Mouse (Mus musculus) intestine, embryonic 14.5 days (tissue): ENCODE data around the gene Srcin1. TPM values are rescaled to one million over a fixed set of nuclear protein-coding genes. Genes with fewer than 3 reads are reported as not detected.

Source experiments
- ATAC-seq: fragments of 200-750 bp; cut with Nextera tagmentation; replicated peaks from 2 replicates; pipeline ENCODE4 v1.8.0; 2017; ENCODE audit warnings: low read depth, moderate number of reproducible peaks, moderate TSS enrichment, moderate library complexity; ENCODE audit not compliant: low FRiP score, low TSS enrichment
- DNase-seq: peaks from one replicate; pipeline ENCODE4 v3.0.0-alpha.2; 2018; ENCODE audit warnings: low spot score
- H3K27ac ChIP-seq: fragments of 300-500 bp; sonication (generic); 2 replicates; pipeline ENCODE4 v1.5.1; 2014; ENCODE audit warnings: low read depth, mild to moderate bottlenecking, control low read depth
- H3K27me3 ChIP-seq: fragments of 300-500 bp; sonication (generic); replicated peaks from 2 replicates; pipeline ENCODE4 v1.6.1; 2014; ENCODE audit warnings: low read length, control low read depth; ENCODE audit not compliant: control insufficient read depth, insufficient read depth
- H3K36me3 ChIP-seq: fragments of 300-500 bp; sonication (generic); 2 replicates; pipeline ENCODE4 v1.6.1; 2014; ENCODE audit warnings: low read length, control low read depth; ENCODE audit not compliant: control insufficient read depth, insufficient read depth
- H3K4me1 ChIP-seq: fragments of 300-500 bp; sonication (generic); replicated peaks from 2 replicates; pipeline ENCODE4 v1.6.1; 2014; ENCODE audit warnings: low read length, control low read depth, mixed read lengths; ENCODE audit not compliant: control insufficient read depth, insufficient read depth
- H3K4me2 ChIP-seq: fragments of 300-500 bp; sonication (generic); 2 replicates; pipeline ENCODE4 v1.6.1; 2014; ENCODE audit warnings: low read length
- H3K4me3 ChIP-seq: fragments of 300-500 bp; sonication (generic); 2 replicates; pipeline ENCODE4 v1.5.1; 2014; ENCODE audit warnings: low read depth, low read length, control low read depth, mixed read lengths
- H3K9ac ChIP-seq: fragments of 300-500 bp; sonication (generic); 2 replicates; pipeline ENCODE4 v1.6.1; 2014; ENCODE audit warnings: mild to moderate bottlenecking, low read length
- H3K9me3 ChIP-seq: fragments of 300-500 bp; sonication (generic); 2 replicates; pipeline ENCODE4 v1.6.1; 2016; ENCODE audit warnings: low read length, control low read depth; ENCODE audit not compliant: control insufficient read depth
- WGBS: fragments of 180-500 bp; shearing (Covaris S2); extraction: QIAGEN DNeasy Blood & Tissue Kit; methylation state at CpG from one replicate; pipeline ENCODE4 v1.1.7; 2014; 5-methylcytosine and 5-hydroxymethylcytosine counted together
- polyA plus RNA-seq: library from polyadenylated mRNA; unstranded; fragments of >200 nt; fragmentation: Nextera tagmentation; extraction: Ambion mirVana; gene quantifications from 2 replicates; pipeline ENCODE4 v1.2.1, GENCODE M21; 2014

The Srcin1 gene
- polyA plus RNA-seq, 1 experiment from 2014 or later, result 0.16 TPM

GRCm38 (mm10) chr11:97608933-97609332, 32.9 kb upstream of the Srcin1 start:
- DNase-seq, result no peak
- no peak overlapping the region for H3K27ac ChIP-seq
- 55% methylated on average over 4 of the region's 4 CpGs for WGBS
- H3K4me1 ChIP-seq, result no peaks in the 10 kb centered on the region
- no peak overlapping the region for H3K4me3 ChIP-seq
- H3K4me2 ChIP-seq, result no peak overlapping the region
- ATAC-seq, result no peak
- H3K27me3 ChIP-seq, result no peaks in the 10 kb centered on the region
- no peaks in the 10 kb centered on the region for H3K9me3 ChIP-seq
- no peaks in the 10 kb centered on the region for H3K36me3 ChIP-seq
- H3K9ac ChIP-seq, result no peak overlapping the region

- Histone ChIP-seq H3K4me3 (no peak overlapping the region), H3K9me3 (no peaks in the 10 kb centered on the region), H3K27ac (no peak overlapping the region), H3K27me3 (no peaks in the 10 kb centered on the region), H3K9ac (no peak overlapping the region), H3K36me3 (no peaks in the 10 kb centered on the region), H3K4me2 (no peak overlapping the region), H3K4me1 (no peaks in the 10 kb centered on the region)
- WGBS, result 95% methylated on average over 8 of the region's 8 CpGs
- ATAC-seq (no peak), DNase-seq (no peak)
Measured at GRCm38 (mm10) chr11:97607056-97607725, 31.2 kb upstream of the Srcin1 start.

GRCm38 (mm10) chr11:97603891-97604290, 27.9 kb upstream of the Srcin1 start:
- 68% methylated on average over 10 of the region's 10 CpGs for WGBS
- Histone ChIP-seq H3K4me1 (no peaks in the 10 kb centered on the region), H3K9ac (no peak overlapping the region), H3K36me3 (no peaks in the 10 kb centered on the region), H3K4me3 (no peak overlapping the region), H3K9me3 (no peaks in the 10 kb centered on the region), H3K27me3 (no peaks in the 10 kb centered on the region), H3K4me2 (no peak overlapping the region), H3K27ac (no peak overlapping the region)
- DNase-seq (no peak), ATAC-seq (no peak)

GRCm38 (mm10) chr11:97602223-97602622, 26.2 kb upstream of the Srcin1 start:
- Histone ChIP-seq H3K9me3 (no peaks in the 10 kb centered on the region), H3K36me3 (no peaks in the 10 kb centered on the region), H3K4me2 (no peak overlapping the region), H3K9ac (no peak overlapping the region), H3K4me3 (no peak overlapping the region), H3K4me1 (no peaks in the 10 kb centered on the region), H3K27me3 (no peaks in the 10 kb centered on the region), H3K27ac (no peak overlapping the region)
- WGBS, result 25% methylated on average over 6 of the region's 6 CpGs
- no peak for ATAC-seq
- no peak for DNase-seq

- DNase-seq, result no peak
- no peak overlapping the region for H3K4me3 ChIP-seq
- H3K4me1 ChIP-seq, result no peaks in the 10 kb centered on the region
- 89% methylated on average over 8 of the region's 8 CpGs for WGBS
- no peaks in the 10 kb centered on the region for H3K36me3 ChIP-seq
- H3K27me3 ChIP-seq, result no peaks in the 10 kb centered on the region
- H3K9ac ChIP-seq, result no peak overlapping the region
- ATAC-seq, result no peak
- no peak overlapping the region for H3K4me2 ChIP-seq
- no peak overlapping the region for H3K27ac ChIP-seq
- no peaks in the 10 kb centered on the region for H3K9me3 ChIP-seq
Measured at GRCm38 (mm10) chr11:97599104-97599503, 23.1 kb upstream of the Srcin1 start.

- WGBS, result 68% methylated on average over 10 of the region's 10 CpGs
- Histone ChIP-seq H3K9me3 (no peaks in the 10 kb centered on the region), H3K27me3 (no peaks in the 10 kb centered on the region), H3K9ac (no peak overlapping the region), H3K4me3 (no peak overlapping the region), H3K36me3 (no peaks in the 10 kb centered on the region), H3K4me2 (no peak overlapping the region), H3K27ac (no peak overlapping the region), H3K4me1 (no peaks in the 10 kb centered on the region)
- ATAC-seq (no peak), DNase-seq (no peak)
Measured at GRCm38 (mm10) chr11:97597945-97598691, 22.1 kb upstream of the Srcin1 start.

- no peak for DNase-seq
- H3K9me3 ChIP-seq, result no peaks in the 10 kb centered on the region
- no peak overlapping the region for H3K4me3 ChIP-seq
- 0 out of 2 replicates have a peak, but pooled peaks cover 3% of the 10 kb centered on the region for H3K4me1 ChIP-seq
- 0 out of 2 replicates have a peak, but pooled peaks cover 4% of the 10 kb centered on the region for H3K27me3 ChIP-seq
- H3K36me3 ChIP-seq, result no peaks in the 10 kb centered on the region
- 0 out of 2 replicates have a peak overlapping the region, but pooled peaks have one; percentile 12 for H3K4me2 ChIP-seq
- WGBS, result 35% methylated on average over 6 of the region's 6 CpGs
- ATAC-seq, result no peak
- no peak overlapping the region for H3K9ac ChIP-seq
- no peak overlapping the region for H3K27ac ChIP-seq
Measured at GRCm38 (mm10) chr11:97594136-97594535, 18.1 kb upstream of the Srcin1 start.

- Histone ChIP-seq H3K9me3 (no peaks in the 10 kb centered on the region), H3K4me1 (0 out of 2 replicates have a peak, but pooled peaks cover 3% of the 10 kb centered on the region), H3K9ac (no peak overlapping the region), H3K27ac (no peak overlapping the region), H3K4me2 (no peak overlapping the region), H3K27me3 (0 out of 2 replicates have a peak, but pooled peaks cover 11% of the 10 kb centered on the region), H3K36me3 (no peaks in the 10 kb centered on the region), H3K4me3 (no peak overlapping the region)
- WGBS, result 51% methylated on average over 5 of the region's 5 CpGs
- DNase-seq, result no peak
- no peak for ATAC-seq
Measured at GRCm38 (mm10) chr11:97591910-97592309, 15.9 kb upstream of the Srcin1 start.
